Mouse (Mus musculus) cerebellum, adult 2 months (tissue): ENCODE results near the gene Il17ra. TPM values are rescaled to one million over a fixed set of nuclear protein-coding genes. Genes with fewer than 3 reads are reported as not detected.

Source experiments
- DNase-seq, 2 experiments: peaks; one replicate each; pipeline ENCODE4 v3.0.0; 2021
- H3K27ac ChIP-seq: fragments of 200-500 bp; 2 replicates; pipeline ENCODE4 v1.5.1; 2012; ENCODE audit warnings: low read length, control low read depth, inconsistent platforms; ENCODE audit not compliant: insufficient read depth
- H3K27me3 ChIP-seq: fragments of 200-500 bp; 2 replicates; pipeline ENCODE4 v1.6.1; 2012; ENCODE audit warnings: inconsistent platforms, mild to moderate bottlenecking, low read length, moderate library complexity; ENCODE audit not compliant: control insufficient read depth, insufficient read depth
- H3K4me1 ChIP-seq: fragments of 200-500 bp; 2 replicates; pipeline ENCODE4 v1.6.1; 2011; ENCODE audit warnings: low read length; ENCODE audit not compliant: control insufficient read depth, insufficient read depth
- H3K4me3 ChIP-seq: fragments of 200-500 bp; replicated peaks from 2 replicates; pipeline ENCODE3; 2011; ENCODE audit warnings: mild to moderate bottlenecking, low read depth, low read length, control low read depth; ENCODE audit not compliant: insufficient read depth
- CTCF ChIP-seq: fragments of 200-500 bp; IDR thresholded peaks from 2 replicates; pipeline ENCODE4 v1.5.1; 2011; ENCODE audit warnings: low read depth, mild to moderate bottlenecking, control low read depth, low read length, moderate library complexity, borderline replicate concordance; ENCODE audit not compliant: insufficient read depth
- POLR2A ChIP-seq: fragments of 200-500 bp; IDR thresholded peaks from 2 replicates; pipeline ENCODE4 v1.6.1; 2011; ENCODE audit warnings: low read length, control low read depth, borderline replicate concordance; ENCODE audit not compliant: insufficient read depth
- WGBS: fragments of 180-500 bp; shearing (Covaris S2); methylation state at CpG from one replicate; pipeline ENCODE4 v1.1.7; 2018; 5-methylcytosine and 5-hydroxymethylcytosine counted together
- polyA plus RNA-seq: library from polyadenylated mRNA; depleted of rRNA; stranded (reverse); fragments of >200 nt; gene quantifications from 2 replicates; pipeline ENCODE4 v1.2.3, GENCODE M21; 2012

The Il17ra gene
- polyA plus RNA-seq, 1 experiment = 6.9 TPM

GRCm38 (mm10) chr6:120453556-120453955, 9.5 kb upstream of the Il17ra start:
- 92% methylated on average over 3 of the region's 3 CpGs for WGBS
- Histone ChIP-seq H3K4me1 (no peaks in the 10 kb centered on the region), H3K4me3 (no peak overlapping the region), H3K27ac (no peak overlapping the region), H3K27me3 (no peaks in the 10 kb centered on the region)
- DNase-seq = no peak
- TF ChIP-seq POLR2A (no peak), CTCF (no peak)

GRCm38 (mm10) chr6:120454627-120455077, 8.4 kb upstream of the Il17ra start:
- Histone ChIP-seq H3K27me3 (no peaks in the 10 kb centered on the region), H3K4me1 (no peaks in the 10 kb centered on the region), H3K27ac (no peak overlapping the region), H3K4me3 (no peak overlapping the region)
- TF ChIP-seq POLR2A = no peak
- no peak for TF ChIP-seq CTCF
- DNase-seq = no peak
- WGBS = 64% methylated on average over 11 of the region's 11 CpGs

DNA sequence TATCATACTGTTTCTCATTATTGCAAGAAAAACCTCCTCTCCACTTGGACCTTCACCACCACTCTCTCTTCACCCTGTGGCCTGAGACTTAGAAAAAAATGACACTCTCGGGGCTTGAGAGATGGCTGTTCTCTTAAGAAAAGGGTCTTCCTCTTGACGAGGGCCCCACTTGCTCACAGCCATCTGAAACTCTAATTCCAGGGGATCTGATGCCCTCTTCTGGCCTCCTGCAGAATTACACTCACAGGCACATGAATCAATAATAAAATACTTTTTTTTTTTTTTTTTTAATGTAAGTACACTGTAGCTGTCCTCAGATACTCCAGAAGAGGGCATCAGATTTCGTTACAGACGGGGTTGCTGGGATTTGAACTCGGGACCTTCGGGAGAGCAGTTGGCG, 6.0 kb upstream of the Il17ra start:
- 65% methylated on average over 7 of the region's 7 CpGs for WGBS
- Histone ChIP-seq H3K4me1 (no peaks in the 10 kb centered on the region), H3K27me3 (no peaks in the 10 kb centered on the region; the same call in 1 of the 2 replicates), H3K4me3 (no peak overlapping the region), H3K27ac (no peak overlapping the region)
- TF ChIP-seq POLR2A = no peak
- no peak for TF ChIP-seq CTCF
- no peak for DNase-seq

- no peak overlapping the region for H3K27ac ChIP-seq
- TF ChIP-seq CTCF = no peak
- H3K27me3 ChIP-seq = no peaks in the 10 kb centered on the region; the same call in 1 of the 2 replicates
- DNase-seq = no peak
- H3K4me1 ChIP-seq = no peaks in the 10 kb centered on the region
- no peak overlapping the region for H3K4me3 ChIP-seq
- WGBS = 88% methylated on average over 5 of the region's 5 CpGs
Measured at GRCm38 (mm10) chr6:120457751-120458150, 5.3 kb upstream of the Il17ra start.

- DNase-seq = no peak
- H3K4me3 ChIP-seq = no peak overlapping the region
- 72% methylated on average over 15 of the region's 15 CpGs for WGBS
Measured at GRCm38 (mm10) chr6:120461217-120461616, 1.8 kb upstream of the Il17ra start.

GRCm38 (mm10) chr6:120462251-120462650, 796 bp upstream of the Il17ra start:
- TF ChIP-seq CTCF = no peak
- no peak for TF ChIP-seq POLR2A
- Histone ChIP-seq H3K27ac (no peak overlapping the region), H3K27me3 (peaks cover 3% of the 10 kb centered on the region; the same call in 1 of the 2 replicates), H3K4me3 (no peak overlapping the region), H3K4me1 (no peaks in the 10 kb centered on the region)
- DNase-seq = no peak
- WGBS = 66% methylated on average over 6 of the region's 6 CpGs

More at GRCm38 (mm10) chr6:120461217-120461616, 1.8 kb upstream of the Il17ra start:
- TF ChIP-seq POLR2A (no peak), CTCF (no peak)
- Histone ChIP-seq H3K4me1 (no peaks in the 10 kb centered on the region), H3K27me3 (peaks cover 3% of the 10 kb centered on the region; the same call in 1 of the 2 replicates), H3K27ac (no peak overlapping the region)

DNA sequence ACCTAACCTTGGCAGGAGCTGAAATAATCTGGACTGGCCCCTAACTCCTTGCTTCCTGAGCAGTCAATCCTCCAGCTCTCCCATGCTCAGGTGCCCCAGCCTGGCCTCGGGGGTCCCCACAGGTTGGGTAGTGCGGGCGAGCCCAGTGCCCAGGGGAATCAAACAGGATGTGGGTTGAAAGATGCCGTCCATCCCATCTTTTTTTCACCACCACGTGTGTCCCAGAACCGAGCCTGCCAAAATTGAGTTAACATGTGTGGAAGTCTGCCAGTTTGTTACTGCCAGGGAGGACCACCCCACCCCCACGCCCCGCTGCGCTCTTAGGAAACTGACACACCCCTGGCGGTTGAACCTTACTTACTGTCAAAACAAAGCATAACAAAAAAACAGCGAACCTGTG, 837 bp downstream of the Il17ra start:
- no peak overlapping the region for H3K27ac ChIP-seq
- no peak for DNase-seq
- H3K4me1 ChIP-seq = no peaks in the 10 kb centered on the region
- WGBS = 4% methylated on average over 11 of the region's 11 CpGs
- no peak overlapping the region for H3K4me3 ChIP-seq
- H3K27me3 ChIP-seq = peaks cover 3% of the 10 kb centered on the region; the same call in 1 of the 2 replicates
- TF ChIP-seq POLR2A (no peak), CTCF (no peak)

DNA sequence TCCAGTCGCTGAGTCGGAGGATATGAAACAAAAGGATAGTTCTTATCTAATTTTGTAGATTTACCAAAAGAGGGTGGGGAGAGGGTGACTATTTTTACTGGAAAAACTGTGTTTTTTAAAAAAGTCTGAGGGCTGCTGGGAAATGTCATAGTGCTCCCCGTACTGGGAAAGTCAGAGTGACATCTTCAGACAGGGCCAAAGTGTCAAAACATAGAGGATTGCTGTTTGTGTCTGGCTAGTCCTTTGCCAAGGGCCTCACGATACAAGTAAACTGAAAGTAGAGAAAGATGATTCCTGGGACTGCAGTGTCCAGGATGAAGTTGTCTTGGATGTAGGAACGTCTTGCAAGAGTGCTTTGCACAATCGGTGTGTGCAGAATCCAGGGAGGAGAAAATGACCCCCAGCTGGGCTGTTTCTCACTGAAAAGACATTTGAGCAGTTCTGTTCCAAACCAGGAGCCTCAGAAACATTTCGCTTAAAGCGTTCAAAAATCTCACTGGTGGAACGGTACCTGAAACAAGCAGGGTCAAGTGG, 1.4 kb downstream of the Il17ra start:
- H3K4me3 ChIP-seq = no peak overlapping the region
- H3K4me1 ChIP-seq = no peaks in the 10 kb centered on the region
- WGBS = 32% methylated on average over 9 of the region's 9 CpGs
- no peak overlapping the region for H3K27ac ChIP-seq
- peaks cover 3% of the 10 kb centered on the region; the same call in 1 of the 2 replicates for H3K27me3 ChIP-seq
- TF ChIP-seq POLR2A = no peak
- TF ChIP-seq CTCF = no peak
- no peak for DNase-seq

GRCm38 (mm10) chr6:120465393-120465792, 2.3 kb downstream of the Il17ra start:
- WGBS = 52% methylated on average over 4 of the region's 4 CpGs
- H3K4me1 ChIP-seq = no peaks in the 10 kb centered on the region

More at GRCm38 (mm10) chr6:120465393-120465792, 2.3 kb downstream of the Il17ra start:
- no peak for DNase-seq
- H3K4me3 ChIP-seq = no peak overlapping the region
- peaks cover 3% of the 10 kb centered on the region; the same call in 1 of the 2 replicates for H3K27me3 ChIP-seq
- H3K27ac ChIP-seq = no peak overlapping the region
- TF ChIP-seq CTCF (no peak), POLR2A (no peak)
